In genomic region chr10:98557470-98558060, GRCm38 (mm10) we compare ENCODE assay signal across 1 mouse cellular context.
A peak's percentile ranks its signal among the peaks of the same experiment; 100 is the strongest.
TF ChIP-seq lines count a peak whose summit lies in the region.

No protein-coding gene starts in this region.

TF ChIP-seq in CH12.LX, 34 proteins besides CTCF, POLR2A, EP300 and RAD21 (continued from another document):
- TF ChIP-seq HCFC1 (IDR thresholded peaks at IDR 0.05; ENCODE audit: low read depth, low read length), result peak; percentile 42; the same call in 1 of the 2 replicates
- peak; percentile 51 for TF ChIP-seq JUND (conservative IDR thresholded peaks at IDR 0.05; ENCODE audit: low read depth, low read length)
- TF ChIP-seq NRF1 (IDR thresholded peaks at IDR 0.05; ENCODE audit: low read depth, low read length), result peak; percentile 18; the same call in 1 of the 2 replicates
- TF ChIP-seq MAZ (IDR thresholded peaks at IDR 0.05; ENCODE audit: low read depth, low read length), result no peak
- peak; percentile 58; the same call in 1 of the 2 replicates for TF ChIP-seq IRF4 (IDR thresholded peaks at IDR 0.05; ENCODE audit: low read depth, low read length)
- no peak for TF ChIP-seq PAX5 (IDR thresholded peaks at IDR 0.05; ENCODE audit: low read length)
- TF ChIP-seq RCOR1 (conservative IDR thresholded peaks at IDR 0.05; ENCODE audit: low read depth, low read length), result peak; percentile 55; the same call in 1 of the 2 replicates
- no peak for TF ChIP-seq ZKSCAN1 (IDR thresholded peaks at IDR 0.05; ENCODE audit: borderline replicate concordance, low read depth, low read length)
- TF ChIP-seq MAX (IDR thresholded peaks at IDR 0.05; ENCODE audit: low read length), result peak; percentile 51; the same call in 1 of the 2 replicates
- no peak; the same call in 1 of the 2 replicates for TF ChIP-seq GABPA (IDR thresholded peaks at IDR 0.05; ENCODE audit: insufficient replicate concordance, low read depth, low read length)
- peak; percentile 92 for TF ChIP-seq MEF2A (IDR thresholded peaks at IDR 0.05; ENCODE audit: borderline replicate concordance, low read depth, low read length)
- no peak for TF ChIP-seq ZC3H11A (IDR thresholded peaks at IDR 0.05; ENCODE audit: low read depth, low read length)
- no peak for TF ChIP-seq USF2 (conservative IDR thresholded peaks at IDR 0.05; ENCODE audit: low read depth, low read length)
- TF ChIP-seq ZNF384 (IDR thresholded peaks at IDR 0.05; ENCODE audit: low read depth, low read length), result no peak; the same call in 1 of the 2 replicates
- no peak for TF ChIP-seq SMC3 (IDR thresholded peaks at IDR 0.05; ENCODE audit: low read depth, low read length)
- peak; percentile 67; the same call in 1 of the 2 replicates for TF ChIP-seq SIN3A (IDR thresholded peaks at IDR 0.05; ENCODE audit: low read length)
- TF ChIP-seq ELF1 (IDR thresholded peaks at IDR 0.05; ENCODE audit: low read depth, low read length), result no peak
- TF ChIP-seq USF1 (IDR thresholded peaks at IDR 0.05; ENCODE audit: low read depth, low read length), result no peak
- TF ChIP-seq POLR2AphosphoS2 (IDR thresholded peaks at IDR 0.05; ENCODE audit: low read depth, low read length), result no peak
- no peak; the same call in 1 of the 2 replicates for TF ChIP-seq NELFE (IDR thresholded peaks at IDR 0.05; ENCODE audit: low read depth, low read length)
- peak; percentile 42; the same call in 1 of the 2 replicates for TF ChIP-seq TCF12 (IDR thresholded peaks at IDR 0.05; ENCODE audit: low read depth, low read length)
